Mouse (Mus musculus) B cell, adult 2 months (primary cell): Measurements from ENCODE around the gene Cer1.

ENCODE experiments used
- DNase-seq, 2 experiments: peaks; one replicate each; pipeline ENCODE4 v3.0.0; 2022

Cer1 gene

GRCm38 (mm10) chr4:82872548-82872947 is 12.4 kb downstream of the Cer1 start:
- DNase-seq, result no peak

GRCm38 (mm10) chr4:82872121-82872520 is 12.8 kb downstream of the Cer1 start:
- DNase-seq, result no peak

- no peak for DNase-seq
Measured at GRCm38 (mm10) chr4:82870931-82871330, 14.0 kb downstream of the Cer1 start.

GRCm38 (mm10) chr4:82867731-82868445 is 17.1 kb downstream of the Cer1 start:
- DNase-seq, result no peak

- DNase-seq, result no peak
Measured at GRCm38 (mm10) chr4:82867111-82867510, 17.8 kb downstream of the Cer1 start.

GRCm38 (mm10) chr4:82864974-82865699 is 19.8 kb downstream of the Cer1 start:
- no peak for DNase-seq

GRCm38 (mm10) chr4:82863316-82863715 is 21.6 kb downstream of the Cer1 start:
- DNase-seq, result no peak

GRCm38 (mm10) chr4:82861451-82861850 is 23.5 kb downstream of the Cer1 start:
- DNase-seq, result no peak

- no peak for DNase-seq
Measured at GRCm38 (mm10) chr4:82860566-82860965, 24.4 kb downstream of the Cer1 start.

- peak; percentile 74 to 80 for DNase-seq
Measured at GRCm38 (mm10) chr4:82859131-82860125, 25.5 kb downstream of the Cer1 start, which contains the start of gene Zdhhc21. TSS of gene Zdhhc21 (minus strand) at chr4:82859958.

GRCm38 (mm10) chr4:82858431-82859010 is 26.4 kb downstream of the Cer1 start:
- DNase-seq, result peak in 1 of 2 experiments; percentile 1

- DNase-seq, result no peak
Measured at GRCm38 (mm10) chr4:82856986-82857385, 28.0 kb downstream of the Cer1 start.

GRCm38 (mm10) chr4:82853809-82854208 is 31.1 kb downstream of the Cer1 start:
- no peak for DNase-seq

GRCm38 (mm10) chr4:82848552-82849234 is 36.3 kb downstream of the Cer1 start:
- no peak for DNase-seq

GRCm38 (mm10) chr4:82837526-82838240 is 47.3 kb downstream of the Cer1 start:
- no peak for DNase-seq
